Mouse (Mus musculus) MEL (cell line): ENCODE measurements around the gene Tgfbr3.

Source experiments
- ELF1 ChIP-seq: IDR thresholded peaks from 2 replicates; pipeline ENCODE4 v1.6.1; 2014; ENCODE audit warnings: low read depth, mild to moderate bottlenecking, inconsistent platforms, low read length, improper control_type of control experiment, moderate library complexity
- GATA1 ChIP-seq: IDR thresholded peaks from 2 replicates; pipeline ENCODE4 v1.6.1; 2011; ENCODE audit warnings: low read depth, low read length, improper control_type of control experiment
- SIN3A ChIP-seq: IDR thresholded peaks from 2 replicates; pipeline ENCODE4 v1.6.1; 2012; ENCODE audit warnings: low read length, improper control_type of control experiment, inconsistent platforms

- no peak for TF ChIP-seq SIN3A
- no peak for TF ChIP-seq ELF1
- TF ChIP-seq GATA1, result no peak
Observed at GRCm38 (mm10) chr5:107223029-107223428, 66.4 kb downstream of the Tgfbr3 start.
